ENCODE assay signal across 11 mouse cellular contexts in the genomic region with DNA sequence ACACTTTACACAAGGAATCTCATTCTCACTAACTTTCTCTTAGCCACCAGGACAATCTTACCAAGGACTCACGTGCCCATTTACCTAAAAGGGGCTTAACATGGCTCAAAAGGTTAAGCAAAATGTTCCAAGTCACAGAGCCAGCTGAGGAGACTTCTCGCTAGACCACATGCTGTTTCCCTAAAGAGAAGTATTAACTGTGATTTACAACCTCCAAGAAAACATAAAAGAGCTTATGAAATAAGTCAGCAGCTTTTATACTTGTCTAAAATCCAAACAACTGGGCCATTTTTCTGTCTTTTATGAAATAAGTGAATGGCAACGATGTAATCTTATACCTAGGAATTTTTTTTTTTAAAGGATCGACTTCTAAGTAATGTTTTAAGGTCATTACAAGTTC.
DNase-seq lines count a peak whose midpoint lies in the region; ATAC-seq lines count a peak whose summit lies in the region.
"Had no signal": no experiment of that assay in that cellular context is flagged by ENCODE, and none has a peak within 500 bp of the region (broad histone marks: within the 10 kb centered on the region; RNA-seq: fewer than 3 reads in every experiment).

No protein-coding gene starts in this region.

- H3K27me3 ChIP-seq in embryonic facial prominence, embryonic 13.5 days: no peaks in the 10 kb centered on the region
- H3K27me3 ChIP-seq in hindbrain, embryonic 11.5 days (ENCODE audit: control insufficient read depth, insufficient read depth, low read length): no peaks in the 10 kb centered on the region
- no peaks in the 10 kb centered on the region for H3K27me3 ChIP-seq in midbrain, embryonic 14.5 days (ENCODE audit: control insufficient read depth, insufficient read depth, low read length)
- H3K27me3 ChIP-seq: liver, embryonic 13.5 days had no signal

- H3K27ac ChIP-seq in embryonic facial prominence, embryonic 13.5 days: peak overlapping the region; percentile 71
- peak overlapping the region; percentile 37; the same call in 1 of the 2 replicates for H3K27ac ChIP-seq in hindbrain, embryonic 11.5 days (ENCODE audit: low read depth, low read length)
- peak overlapping the region; percentile 82 for H3K27ac ChIP-seq in midbrain, embryonic 14.5 days (replicated peaks; ENCODE audit: low read depth, low read length)
- H3K27ac ChIP-seq: liver, embryonic 13.5 days had no signal

- H3K4me2 ChIP-seq in embryonic facial prominence, embryonic 13.5 days: no peak overlapping the region
- no peak overlapping the region for H3K4me2 ChIP-seq in hindbrain, embryonic 11.5 days (replicated peaks; ENCODE audit: low read depth, low read length)
- H3K4me2 ChIP-seq in midbrain, embryonic 14.5 days (ENCODE audit: low read length): no peak overlapping the region
- H3K4me2 ChIP-seq: liver, embryonic 13.5 days had no signal

- no peak for ATAC-seq in embryonic facial prominence, embryonic 13.5 days (ENCODE audit: insufficient number of reproducible peaks, insufficient read depth, low FRiP score, low TSS enrichment, low read depth)
- ATAC-seq in hindbrain, embryonic 11.5 days (ENCODE audit: low FRiP score): no peak
- ATAC-seq in midbrain, embryonic 14.5 days (ENCODE audit: low FRiP score, low TSS enrichment): no peak
- ATAC-seq: inflammation-experienced regulatory T-cells, adult 6 months had no signal

- DNase-seq in NIH3T3 (ENCODE audit: low read depth): peak; percentile 40
- DNase-seq in hindbrain, embryonic 11.5 days (ENCODE audit: low spot score): no peak
- DNase-seq in midbrain, embryonic 14.5 days: no peak
- DNase-seq in cerebellum, postnatal 25 days: no peak
- no peak for DNase-seq in kidney, postnatal 14 days
- DNase-seq in spleen, adult 12 weeks (ENCODE audit: low spot score): no peak
- DNase-seq: liver, embryonic 13.5 days; right cerebral cortex, postnatal 14 days had no signal

- H3K9ac ChIP-seq in embryonic facial prominence, embryonic 13.5 days: no peak overlapping the region
- H3K9ac ChIP-seq in hindbrain, embryonic 11.5 days (ENCODE audit: low read depth, low read length): no peak overlapping the region
- no peak overlapping the region for H3K9ac ChIP-seq in midbrain, embryonic 14.5 days (replicated peaks; ENCODE audit: low read length)
- H3K9ac ChIP-seq: liver, embryonic 13.5 days had no signal

- H3K4me1 ChIP-seq in embryonic facial prominence, embryonic 13.5 days: peaks cover 49% of the 10 kb centered on the region
- peaks cover 8% of the 10 kb centered on the region; the same call in 1 of the 2 replicates for H3K4me1 ChIP-seq in hindbrain, embryonic 11.5 days (replicated peaks; ENCODE audit: control insufficient read depth, insufficient read depth, low read length)
- peaks cover 41% of the 10 kb centered on the region for H3K4me1 ChIP-seq in midbrain, embryonic 14.5 days (ENCODE audit: control insufficient read depth, insufficient read depth, low read length)
- H3K4me1 ChIP-seq: liver, embryonic 13.5 days had no signal

- no peak overlapping the region for H3K4me3 ChIP-seq in embryonic facial prominence, embryonic 13.5 days
- no peak overlapping the region for H3K4me3 ChIP-seq in hindbrain, embryonic 11.5 days (ENCODE audit: low read depth, low read length)
- H3K4me3 ChIP-seq in midbrain, embryonic 14.5 days (replicated peaks; ENCODE audit: low read depth, low read length): no peak overlapping the region
- H3K4me3 ChIP-seq: liver, embryonic 13.5 days; megakaryocyte, embryonic 14.5 days had no signal

- H3K9me3 ChIP-seq in embryonic facial prominence, embryonic 13.5 days: no peaks in the 10 kb centered on the region
- no peaks in the 10 kb centered on the region for H3K9me3 ChIP-seq in hindbrain, embryonic 11.5 days (ENCODE audit: control insufficient read depth, low read length)
- H3K9me3 ChIP-seq in midbrain, embryonic 14.5 days (ENCODE audit: control insufficient read depth, low read length): no peaks in the 10 kb centered on the region
- H3K9me3 ChIP-seq: liver, embryonic 13.5 days had no signal

- WGBS in embryonic facial prominence, embryonic 13.5 days: 9% methylated on average over 4 of the region's 4 CpGs
- 32% methylated on average over 4 of the region's 4 CpGs for whole genome bisulfite sequencing in hindbrain, embryonic 11.5 days
- 16% methylated on average over 4 of the region's 4 CpGs for WGBS in midbrain, embryonic 14.5 days

- no peaks in the 10 kb centered on the region for H3K36me3 ChIP-seq in embryonic facial prominence, embryonic 13.5 days
- H3K36me3 ChIP-seq in hindbrain, embryonic 11.5 days (ENCODE audit: control insufficient read depth, insufficient read depth, low read length): no peaks in the 10 kb centered on the region
- H3K36me3 ChIP-seq in midbrain, embryonic 14.5 days (ENCODE audit: control insufficient read depth, insufficient read depth, low read length): no peaks in the 10 kb centered on the region
- H3K36me3 ChIP-seq: liver, embryonic 13.5 days had no signal
